Mouse (Mus musculus) limb, embryonic 11.5 days (tissue): Measurements from ENCODE around the gene Meiob. TPM values are rescaled to one million over a fixed set of nuclear protein-coding genes. Genes with fewer than 3 reads are reported as not detected.

Experiments
- polyA plus RNA-seq: library from polyadenylated mRNA; unstranded; fragments of >200 nt; fragmentation: Nextera tagmentation; extraction: Ambion mirVana; gene quantifications from 2 replicates; pipeline ENCODE4 v1.2.1, GENCODE M21; 2014

Meiob gene
- polyA plus RNA-seq, 1 experiment from 2014 or later = not detected

Other genes with a start within 250 kb of the Meiob start
- gene Tsc2, start 171.7 kb upstream of the Meiob start, polyA plus RNA-seq = 62.7 and 66.8 TPM in 2 replicates
- 19.5 and 23.2 TPM in 2 replicates for gene Nthl1, start 171.6 kb upstream of the Meiob start, polyA plus RNA-seq
- 59.3 and 60.4 TPM in 2 replicates for gene Slc9a3r2, start 154.0 kb upstream of the Meiob start, polyA plus RNA-seq
- 0.31 and 0.54 TPM in 2 replicates for gene Npw, start 145.8 kb upstream of the Meiob start, polyA plus RNA-seq
- 36.3 and 42.0 TPM in 2 replicates for gene Zfp598, start 134.6 kb upstream of the Meiob start, polyA plus RNA-seq
- gene Syngr3, start 114.3 kb upstream of the Meiob start, polyA plus RNA-seq = 6.6 and 6.9 TPM in 2 replicates
- gene Gfer, start 108.1 kb upstream of the Meiob start, polyA plus RNA-seq = 53.0 and 63.3 TPM in 2 replicates
- gene Noxo1, start 108.1 kb upstream of the Meiob start, polyA plus RNA-seq = 1.5 and 1.7 TPM in 2 replicates
- 120 and 121 TPM in 2 replicates for gene Tbl3, start 96.6 kb upstream of the Meiob start, polyA plus RNA-seq
- gene Rnf151, start 86.2 kb upstream of the Meiob start, polyA plus RNA-seq = 0.16 TPM in 1 of 2 replicates, not detected in the other
- 1,548 and 1,633 TPM in 2 replicates for gene Rps2, start 86.2 kb upstream of the Meiob start, polyA plus RNA-seq
- gene Ndufb10, start 79.8 kb upstream of the Meiob start, polyA plus RNA-seq = 211 and 216 TPM in 2 replicates
- not detected in 2 replicates for gene Rpl3l, start 76.5 kb upstream of the Meiob start, polyA plus RNA-seq
- gene Msrb1, start 67.6 kb upstream of the Meiob start, polyA plus RNA-seq = 24.9 and 27.0 TPM in 2 replicates
- 3.1 and 3.4 TPM in 2 replicates for gene Hs3st6, start 51.3 kb upstream of the Meiob start, polyA plus RNA-seq
- gene Hagh, start 35.9 kb downstream of the Meiob start, polyA plus RNA-seq = 27.2 and 28.8 TPM in 2 replicates
- gene Fahd1, start 46.1 kb downstream of the Meiob start, polyA plus RNA-seq = 16.6 and 18.5 TPM in 2 replicates
- 0.24 and 0.47 TPM in 2 replicates for gene Igfals, start 61.7 kb downstream of the Meiob start, polyA plus RNA-seq
- gene Nubp2, start 82.1 kb downstream of the Meiob start, polyA plus RNA-seq = 65.1 and 66.0 TPM in 2 replicates
- 36.8 and 42.1 TPM in 2 replicates for gene Spsb3, start 82.4 kb downstream of the Meiob start, polyA plus RNA-seq
- gene Eme2, start 90.8 kb downstream of the Meiob start, polyA plus RNA-seq = 20.5 and 20.8 TPM in 2 replicates
- 82.3 and 84.8 TPM in 2 replicates for gene Mrps34, start 90.8 kb downstream of the Meiob start, polyA plus RNA-seq
- 51.5 and 53.0 TPM in 2 replicates for gene Nme3, start 92.2 kb downstream of the Meiob start, polyA plus RNA-seq
- 31.0 and 32.0 TPM in 2 replicates for gene Mapk8ip3, start 132.7 kb downstream of the Meiob start, polyA plus RNA-seq
- 201 and 259 TPM in 2 replicates for gene Jpt2, start 156.4 kb downstream of the Meiob start, polyA plus RNA-seq
- gene Cramp1l, start 211.5 kb downstream of the Meiob start, polyA plus RNA-seq = 13.0 and 14.6 TPM in 2 replicates
- 21.0 and 24.0 TPM in 2 replicates for gene Ift140, start 211.8 kb downstream of the Meiob start, polyA plus RNA-seq